Mouse (Mus musculus) E14TG2a.4 (cell line): ENCODE data around the gene Asphd2.

ENCODE experiments used
- H3K27me3 ChIP-seq: 2 replicates; pipeline ENCODE4 v1.6.1; 2014; ENCODE audit warnings: low read length, control low read depth; ENCODE audit not compliant: insufficient read depth
- H3K36me3 ChIP-seq: 2 replicates; pipeline ENCODE4 v1.6.1; 2014; ENCODE audit warnings: low read length, control low read depth; ENCODE audit not compliant: insufficient read depth
- H3K4me1 ChIP-seq: replicated peaks from 2 replicates; pipeline ENCODE4 v1.6.1; 2014; ENCODE audit warnings: low read depth, low read length, control low read depth
- H3K4me3 ChIP-seq: replicated peaks from 2 replicates; pipeline ENCODE4 v1.5.1; 2014; ENCODE audit warnings: mild to moderate bottlenecking, low read length
- H3K9me3 ChIP-seq: 2 replicates; pipeline ENCODE4 v1.6.1; 2014; ENCODE audit warnings: low read length, control low read depth
- CTCF ChIP-seq: conservative IDR thresholded peaks from 2 replicates; pipeline ENCODE4 v1.5.1; 2014; ENCODE audit warnings: low read length
- NANOG ChIP-seq: IDR thresholded peaks from 2 replicates; pipeline ENCODE4 v1.6.1; 2014; ENCODE audit warnings: borderline replicate concordance, low read length, mixed read lengths
- POU5F1 ChIP-seq: IDR thresholded peaks from 2 replicates; pipeline ENCODE4 v1.6.1; 2014; ENCODE audit warnings: low read length, borderline replicate concordance

The Asphd2 gene

DNA sequence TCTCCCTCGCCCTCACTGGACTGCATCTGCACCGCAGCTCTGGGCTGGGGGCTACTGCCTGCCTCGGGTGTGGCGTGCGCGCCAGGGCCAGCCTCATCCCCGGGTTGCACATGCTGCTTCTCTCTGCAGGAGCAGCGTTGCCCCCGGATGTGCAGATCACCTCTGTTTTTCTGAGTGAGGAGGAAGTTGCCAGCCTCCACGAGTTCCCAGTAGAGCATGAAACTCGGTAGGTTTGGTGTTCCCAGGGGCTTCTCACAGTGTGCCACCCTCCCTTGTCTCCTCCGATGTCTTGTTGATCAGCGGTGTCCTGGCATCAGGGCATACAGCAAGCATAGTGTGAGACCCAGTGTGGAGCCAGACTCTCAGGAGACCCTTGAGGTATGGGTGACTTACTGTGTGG, 25.3 kb downstream of the Asphd2 start:
- peaks cover 20% of the 10 kb centered on the region for H3K4me1 ChIP-seq
- H3K36me3 ChIP-seq: peaks cover 93% of the 10 kb centered on the region
- TF ChIP-seq POU5F1 (no peak), NANOG (no peak), CTCF (no peak)
- no peak overlapping the region for H3K4me3 ChIP-seq
- no peaks in the 10 kb centered on the region for H3K27me3 ChIP-seq
- H3K9me3 ChIP-seq: no peaks in the 10 kb centered on the region

DNA sequence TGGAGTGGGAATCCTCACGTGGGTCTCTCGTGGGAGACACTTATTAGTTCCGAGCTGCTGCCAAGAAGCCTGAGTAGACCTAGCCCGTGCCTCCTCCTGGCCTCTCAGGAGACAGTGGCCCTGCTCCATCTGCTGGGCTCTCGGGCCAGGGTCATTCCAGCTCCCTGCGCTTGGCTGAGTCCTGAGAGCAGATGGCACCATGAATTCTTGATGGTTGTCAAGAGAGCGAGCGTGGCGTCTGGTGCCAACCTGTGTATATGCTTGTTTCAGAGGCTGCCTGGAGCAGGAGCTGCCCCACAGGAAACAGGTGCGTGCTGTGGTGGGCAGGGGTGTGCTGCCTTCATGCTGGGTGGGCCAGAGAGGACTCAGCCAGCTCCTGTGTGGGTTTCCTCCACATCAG, 26.0 kb downstream of the Asphd2 start:
- Histone ChIP-seq H3K27me3 (no peaks in the 10 kb centered on the region), H3K4me3 (no peak overlapping the region), H3K4me1 (peaks cover 22% of the 10 kb centered on the region), H3K36me3 (peaks cover 93% of the 10 kb centered on the region), H3K9me3 (no peaks in the 10 kb centered on the region)
- TF ChIP-seq POU5F1: no peak
- no peak for TF ChIP-seq CTCF
- no peak for TF ChIP-seq NANOG

DNA sequence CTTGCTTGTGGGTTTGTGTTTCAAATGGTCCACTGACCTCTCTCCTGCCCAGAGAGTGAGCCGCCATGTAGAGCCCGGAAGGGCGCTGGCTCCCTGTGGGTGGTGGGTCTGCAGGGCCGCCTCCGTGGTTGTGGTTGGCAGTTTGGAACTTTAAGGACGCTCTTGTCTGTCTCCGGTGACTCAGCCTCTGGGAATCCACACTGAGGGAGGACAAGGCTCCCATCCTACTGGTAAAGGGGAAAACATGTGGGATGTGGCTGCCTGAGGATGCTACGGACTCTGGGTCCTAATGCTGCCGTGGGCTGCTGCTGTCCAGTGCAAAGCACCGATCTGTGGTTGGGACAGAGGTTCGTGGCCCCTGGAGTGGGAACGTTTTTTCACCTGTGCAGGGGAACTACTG, 26.7 kb downstream of the Asphd2 start:
- Histone ChIP-seq H3K27me3 (no peaks in the 10 kb centered on the region), H3K4me1 (peaks cover 22% of the 10 kb centered on the region), H3K9me3 (no peaks in the 10 kb centered on the region), H3K36me3 (peaks cover 93% of the 10 kb centered on the region), H3K4me3 (no peak overlapping the region)
- TF ChIP-seq CTCF: no peak
- TF ChIP-seq POU5F1: no peak
- no peak for TF ChIP-seq NANOG

DNA sequence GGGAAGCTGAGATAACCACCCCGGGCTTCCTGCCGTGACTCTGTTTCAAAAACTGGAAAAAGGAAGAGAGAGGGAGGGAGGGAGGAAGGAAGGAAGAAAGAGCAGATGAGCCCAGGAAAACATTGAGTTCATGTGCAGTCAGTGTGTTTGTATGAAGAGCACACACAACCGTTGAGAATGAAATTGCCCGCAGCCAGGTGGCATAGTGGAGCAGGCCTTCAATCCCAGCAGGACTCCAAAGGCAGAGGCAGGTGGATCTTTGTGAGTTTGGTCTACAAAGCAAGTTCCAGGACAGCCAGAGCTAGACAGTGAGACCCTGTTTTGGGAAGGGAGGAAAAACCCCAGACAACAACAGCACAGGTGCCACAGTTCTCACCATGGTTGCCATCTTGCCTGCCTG, 27.3 kb downstream of the Asphd2 start:
- H3K4me3 ChIP-seq: no peak overlapping the region
- TF ChIP-seq POU5F1: no peak
- TF ChIP-seq NANOG: no peak
- TF ChIP-seq CTCF: no peak
- peaks cover under 1% of the 10 kb centered on the region for H3K9me3 ChIP-seq
- no peaks in the 10 kb centered on the region for H3K27me3 ChIP-seq
- H3K36me3 ChIP-seq: peaks cover 93% of the 10 kb centered on the region
- peaks cover 22% of the 10 kb centered on the region for H3K4me1 ChIP-seq

DNA sequence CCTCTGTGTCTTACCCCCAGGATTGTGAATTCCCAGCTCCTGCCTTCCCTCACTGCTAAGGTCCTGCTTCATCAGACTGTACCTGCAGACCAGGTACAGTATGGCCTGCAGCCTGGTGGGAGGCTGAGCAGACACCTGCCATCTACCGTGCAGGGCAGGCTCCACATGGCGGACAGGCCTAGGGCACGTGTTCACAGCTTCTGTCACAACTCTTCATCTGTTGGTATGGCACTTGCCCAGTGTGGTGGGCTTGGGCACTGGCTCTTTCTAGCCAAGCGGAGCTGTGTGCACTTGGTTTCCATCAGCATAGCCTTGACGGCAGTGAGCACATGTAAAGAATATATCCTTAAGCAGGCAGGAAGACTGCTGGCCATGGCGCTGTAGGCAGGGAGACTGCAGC, 27.8 kb downstream of the Asphd2 start:
- Histone ChIP-seq H3K9me3 (peaks cover 5% of the 10 kb centered on the region), H3K4me1 (peaks cover 20% of the 10 kb centered on the region), H3K27me3 (no peaks in the 10 kb centered on the region), H3K36me3 (peaks cover 93% of the 10 kb centered on the region), H3K4me3 (no peak overlapping the region)
- TF ChIP-seq CTCF: no peak
- no peak for TF ChIP-seq NANOG
- no peak for TF ChIP-seq POU5F1

DNA sequence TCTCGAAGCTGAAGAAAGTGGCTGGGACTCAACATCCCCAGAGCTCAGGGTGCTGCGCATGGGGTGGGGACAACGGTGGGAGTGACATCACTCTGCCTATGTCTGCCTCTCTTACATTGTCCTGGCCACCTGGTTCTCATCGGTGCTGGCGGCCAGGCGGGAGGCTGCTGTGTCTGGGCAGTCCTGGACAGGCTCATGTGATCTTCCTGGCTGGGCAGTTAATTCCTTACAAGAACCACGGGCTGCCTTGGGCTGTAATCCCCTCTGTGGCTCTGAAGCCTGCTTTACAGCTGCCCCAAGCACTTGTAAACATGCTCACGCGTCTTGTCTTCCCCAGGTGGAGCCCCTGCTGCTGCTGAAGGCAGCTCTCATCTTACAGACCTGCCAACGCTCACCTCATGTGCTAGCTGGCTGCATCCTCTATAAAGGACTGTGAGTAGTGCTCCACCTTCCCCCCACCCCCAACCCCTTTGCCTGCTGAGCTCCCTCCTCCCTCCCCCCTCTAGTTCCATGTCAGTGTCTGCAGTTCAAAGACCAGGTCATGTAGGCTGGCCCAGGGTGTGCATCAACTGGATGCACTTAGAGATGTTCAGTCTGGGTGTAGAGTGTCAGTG, 30.4 kb downstream of the Asphd2 start:
- no peaks in the 10 kb centered on the region for H3K27me3 ChIP-seq
- peaks cover 69% of the 10 kb centered on the region for H3K36me3 ChIP-seq
- TF ChIP-seq CTCF: no peak
- TF ChIP-seq POU5F1: no peak
- TF ChIP-seq NANOG: no peak
- no peak overlapping the region for H3K4me3 ChIP-seq
- peaks cover 20% of the 10 kb centered on the region for H3K9me3 ChIP-seq
- peaks cover 12% of the 10 kb centered on the region; the same call in 1 of the 2 replicates for H3K4me1 ChIP-seq

DNA sequence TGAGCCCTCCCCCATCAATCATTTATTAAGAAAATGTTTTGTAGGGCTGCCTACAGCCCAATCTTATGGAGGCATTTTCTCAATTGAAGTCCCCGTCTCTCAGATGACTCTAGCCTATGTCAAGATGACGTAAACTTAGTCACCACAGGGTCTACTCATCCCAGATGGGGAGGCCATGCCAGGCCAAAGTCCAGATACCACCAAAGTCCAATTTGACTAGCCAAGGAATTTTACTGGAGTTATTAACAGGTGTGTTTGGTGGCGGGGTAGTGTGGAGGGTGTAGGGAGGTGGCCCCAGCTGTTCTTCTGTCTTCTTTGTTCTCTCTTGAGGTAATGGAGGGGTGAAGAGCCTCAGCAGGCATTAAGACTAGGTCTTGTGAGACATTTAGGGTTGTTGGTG, 34.6 kb downstream of the Asphd2 start:
- Histone ChIP-seq H3K4me3 (no peak overlapping the region), H3K9me3 (peaks cover 20% of the 10 kb centered on the region), H3K27me3 (no peaks in the 10 kb centered on the region), H3K36me3 (peaks cover 67% of the 10 kb centered on the region), H3K4me1 (peaks cover 20% of the 10 kb centered on the region)
- TF ChIP-seq NANOG: no peak

DNA sequence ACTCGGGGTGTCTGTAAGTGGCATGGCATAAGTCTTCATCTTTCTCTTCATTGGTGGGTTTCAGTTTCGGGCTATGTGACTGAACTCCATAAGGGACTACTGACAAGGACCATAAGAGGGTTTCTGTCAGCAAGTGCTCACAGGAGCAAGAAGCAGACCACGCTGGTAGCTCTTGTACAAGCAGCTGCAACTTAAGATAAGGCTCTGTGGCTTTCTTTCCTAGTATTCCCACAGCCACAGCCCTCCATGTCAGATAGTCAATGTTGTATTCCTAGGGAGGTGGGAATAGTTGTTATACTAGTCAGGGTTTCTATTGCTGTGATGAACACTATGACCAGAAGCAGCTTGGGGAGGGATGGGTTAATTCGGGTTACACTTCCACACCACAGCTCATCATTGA, 35.1 kb downstream of the Asphd2 start:
- Histone ChIP-seq H3K4me1 (peaks cover 21% of the 10 kb centered on the region), H3K27me3 (no peaks in the 10 kb centered on the region), H3K9me3 (peaks cover 20% of the 10 kb centered on the region), H3K4me3 (no peak overlapping the region), H3K36me3 (peaks cover 67% of the 10 kb centered on the region)
- TF ChIP-seq NANOG (no peak), POU5F1 (no peak), CTCF (no peak)

DNA sequence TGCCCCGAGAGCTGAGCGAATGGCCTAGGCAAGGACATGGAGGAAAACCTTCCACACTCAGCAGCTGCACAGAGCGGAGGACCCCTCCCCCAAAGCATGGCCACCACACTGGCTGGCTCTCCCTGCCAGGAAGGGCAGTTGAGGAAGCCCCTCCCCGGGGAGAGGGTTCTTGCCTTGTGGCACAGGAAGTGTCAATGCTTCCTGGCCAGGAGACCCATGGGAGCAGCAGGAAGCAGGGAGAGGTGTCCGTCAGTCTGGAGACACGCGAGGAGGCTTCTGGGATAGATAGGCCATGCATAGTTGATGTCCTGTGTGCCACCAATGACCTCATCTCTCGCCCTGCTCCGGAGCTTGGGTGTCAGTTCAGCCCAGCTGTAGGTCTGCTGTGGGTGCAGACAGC, 38.3 kb downstream of the Asphd2 start:
- peaks cover 70% of the 10 kb centered on the region for H3K36me3 ChIP-seq
- no peak overlapping the region for H3K4me3 ChIP-seq
- TF ChIP-seq POU5F1 (no peak), CTCF (no peak), NANOG (no peak)
- peaks cover 12% of the 10 kb centered on the region; the same call in 1 of the 2 replicates for H3K9me3 ChIP-seq
- peaks cover 14% of the 10 kb centered on the region for H3K4me1 ChIP-seq
- no peaks in the 10 kb centered on the region for H3K27me3 ChIP-seq
